Mouse (Mus musculus) megakaryocyte progenitor cell, adult 5-6 weeks (primary cell): ENCODE measurements around the gene Myo18b. TPM values are rescaled to one million over a fixed set of nuclear protein-coding genes. Genes with fewer than 3 reads are reported as not detected.

Experiments used
- ATAC-seq: replicated peaks from 2 replicates; pipeline ENCODE4 v1.8.0; 2016; ENCODE audit warnings: mild to moderate bottlenecking, moderate TSS enrichment, inconsistent platforms; ENCODE audit not compliant: poor library complexity
- total RNA-seq, 2 experiments: library from RNA; stranded (forward) in 1 of 2; stranded (reverse) in 1 of 2; fragments of 157-497, 149-512 nt in 1 of 2; fragments of 200-1000 nt in 1 of 2; gene quantifications; 2 replicates each; pipeline versions ENCODE4 v1.2.3 to v1.2.4; 2015 to 2017

Gene Myo18b
- total RNA-seq, 2 experiments from 2014 or later: 0.84 to 2.2 TPM

- no peak for ATAC-seq
Observed at GRCm38 (mm10) chr5:112822426-112822825, 73.7 kb downstream of the Myo18b start.

DNA sequence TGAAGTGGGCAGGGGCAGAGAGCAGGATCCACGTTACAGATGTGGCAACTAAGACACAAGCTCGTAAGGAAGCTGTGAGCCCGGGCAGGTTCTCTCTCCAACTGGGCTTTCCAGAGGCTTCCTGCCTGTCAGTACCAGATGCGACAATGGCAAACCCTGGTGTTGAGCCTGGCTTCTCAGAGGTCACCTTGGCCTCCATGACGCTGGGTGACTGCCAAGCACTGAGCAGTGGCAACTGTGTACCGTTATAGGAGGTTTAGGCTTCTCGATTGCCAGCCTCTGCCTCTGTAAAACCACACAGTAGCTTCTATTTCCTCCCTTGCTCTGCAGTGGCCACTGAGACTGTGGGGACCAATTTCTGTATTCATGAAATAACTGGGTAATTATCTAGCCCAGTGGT, 81.1 kb downstream of the Myo18b start:
- ATAC-seq: no peak

DNA sequence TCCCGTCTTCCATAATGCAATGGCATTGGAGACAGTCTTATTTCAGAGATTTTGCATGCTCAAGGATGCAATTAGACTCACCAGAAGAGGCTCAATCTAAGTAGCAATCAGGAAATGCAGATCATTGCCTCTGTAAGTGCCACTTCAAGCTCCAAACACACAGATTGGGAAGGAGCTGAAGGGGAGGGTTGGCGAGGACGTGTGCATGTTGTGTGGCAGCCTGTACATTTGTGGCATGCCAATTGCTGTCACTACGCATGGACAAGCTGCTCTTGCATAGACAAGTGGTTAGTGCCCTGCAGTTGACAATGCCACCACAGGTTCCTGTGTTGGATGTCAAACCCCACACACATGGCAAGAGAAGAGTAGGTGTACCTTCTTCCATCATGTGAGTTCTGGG, 88.5 kb downstream of the Myo18b start:
- no peak for ATAC-seq

GRCm38 (mm10) chr5:112796086-112796485, 100.1 kb downstream of the Myo18b start:
- ATAC-seq: no peak

DNA sequence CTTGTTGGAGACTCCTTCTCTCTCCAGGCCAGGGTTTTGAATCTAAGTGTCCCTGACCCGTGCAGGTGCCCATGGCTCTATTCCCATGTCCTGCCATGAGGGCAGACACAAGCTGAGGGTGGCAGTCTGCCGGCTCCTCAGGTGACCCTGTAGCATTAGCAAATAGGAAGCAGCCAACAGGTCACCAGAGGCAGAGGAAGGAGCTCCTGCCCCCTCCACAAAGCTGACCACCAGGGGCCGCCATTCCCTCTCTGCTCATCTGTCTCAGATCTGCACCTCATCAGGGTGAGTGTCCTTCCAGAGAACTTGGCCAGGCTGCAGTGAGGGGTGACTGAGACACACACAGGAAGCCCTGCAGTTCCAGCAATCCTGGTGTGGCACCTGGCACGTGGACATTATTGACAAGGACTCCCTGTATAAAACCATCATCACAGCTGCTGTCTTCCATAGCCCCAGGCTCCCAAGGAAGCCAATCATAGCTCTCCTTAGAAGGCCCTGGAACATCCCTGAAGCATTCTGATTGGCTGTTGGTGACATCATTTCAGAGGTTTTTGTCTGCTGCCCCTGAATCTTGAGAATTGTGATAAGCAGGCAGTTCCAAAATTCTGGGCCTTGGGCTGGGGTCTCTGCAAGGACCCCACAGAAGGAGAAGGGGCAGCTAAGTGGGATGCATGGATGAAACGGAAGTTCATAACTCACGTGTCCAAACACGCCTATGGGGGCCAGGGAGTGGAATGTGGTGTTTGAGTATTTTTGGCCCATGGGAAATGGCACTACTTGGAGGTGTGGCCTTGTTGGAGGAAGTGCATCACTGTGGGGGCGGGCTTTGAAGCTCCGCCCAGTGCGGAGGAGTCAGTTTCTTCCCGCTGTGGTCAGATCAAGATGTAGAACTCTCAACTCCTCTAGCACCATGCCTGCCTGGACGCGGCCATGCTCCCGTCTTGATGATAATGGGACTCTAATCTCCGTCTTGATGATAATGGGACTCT, 104.1 kb downstream of the Myo18b start:
- ATAC-seq: no peak

- no peak for ATAC-seq
Observed at GRCm38 (mm10) chr5:112790376-112791111, 105.6 kb downstream of the Myo18b start.

DNA sequence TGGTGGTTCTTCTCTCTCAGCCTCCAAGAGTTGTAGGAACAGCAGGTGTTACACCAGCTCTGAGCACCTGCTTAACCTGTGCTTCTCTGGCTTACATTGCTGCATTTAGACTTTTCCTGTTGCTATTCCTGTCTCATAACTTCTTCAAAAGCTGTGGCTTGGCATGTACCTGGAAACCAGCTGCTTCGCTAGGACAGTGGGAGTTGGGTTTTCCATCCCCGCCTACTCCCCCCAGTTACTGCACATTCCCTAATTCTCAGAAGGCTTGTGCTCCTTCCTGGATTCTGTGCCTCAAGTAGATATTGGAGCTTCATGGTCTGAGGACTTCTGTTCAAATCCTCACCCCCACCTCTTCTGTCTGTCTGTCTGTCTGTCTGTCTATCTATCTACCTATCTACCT, 107.7 kb downstream of the Myo18b start:
- no peak for ATAC-seq

GRCm38 (mm10) chr5:112786788-112787187, 109.4 kb downstream of the Myo18b start:
- no peak for ATAC-seq

- no peak for ATAC-seq
Observed at GRCm38 (mm10) chr5:112786031-112786430, 110.1 kb downstream of the Myo18b start.

- no peak for ATAC-seq
Observed at GRCm38 (mm10) chr5:112781719-112782118, 114.4 kb downstream of the Myo18b start.

DNA sequence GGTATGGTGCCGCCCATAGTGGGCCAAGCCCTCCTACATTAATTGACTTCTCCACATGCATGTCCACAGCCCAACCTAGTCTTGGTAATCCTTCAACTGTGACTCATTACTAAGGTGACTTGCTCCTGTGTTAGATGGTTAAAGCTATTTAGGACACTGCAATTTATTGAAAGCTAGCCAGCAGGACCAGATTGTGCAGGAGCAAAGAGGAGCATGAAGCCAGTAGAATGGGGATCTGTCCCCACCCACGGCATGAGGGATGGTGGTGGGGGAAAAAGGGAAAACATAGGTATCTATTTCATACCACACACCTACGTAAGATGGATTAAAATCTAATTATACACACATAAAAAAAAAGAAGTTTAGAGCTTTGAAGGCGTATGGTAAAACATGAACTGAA, 114.9 kb downstream of the Myo18b start:
- ATAC-seq: no peak

DNA sequence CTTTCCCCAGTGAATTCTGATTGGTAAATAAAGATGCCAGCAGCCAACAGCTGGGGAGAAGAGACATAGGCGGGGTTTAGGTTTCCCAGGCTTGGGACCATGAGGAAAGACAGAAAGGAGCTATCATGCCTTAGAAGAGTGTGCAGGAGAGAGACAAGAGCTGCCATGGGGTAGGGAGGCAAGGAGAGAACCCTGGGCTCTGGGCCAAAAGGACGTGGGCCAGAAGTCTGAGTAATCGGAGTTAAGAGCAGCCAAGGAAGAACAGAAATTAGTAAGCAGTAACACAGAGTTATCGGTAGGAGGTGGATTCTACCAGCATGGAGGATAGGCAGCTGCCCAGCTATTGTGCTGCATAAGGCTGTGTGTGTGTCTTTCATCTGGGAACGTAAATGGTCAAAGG, 115.8 kb downstream of the Myo18b start:
- ATAC-seq: no peak

DNA sequence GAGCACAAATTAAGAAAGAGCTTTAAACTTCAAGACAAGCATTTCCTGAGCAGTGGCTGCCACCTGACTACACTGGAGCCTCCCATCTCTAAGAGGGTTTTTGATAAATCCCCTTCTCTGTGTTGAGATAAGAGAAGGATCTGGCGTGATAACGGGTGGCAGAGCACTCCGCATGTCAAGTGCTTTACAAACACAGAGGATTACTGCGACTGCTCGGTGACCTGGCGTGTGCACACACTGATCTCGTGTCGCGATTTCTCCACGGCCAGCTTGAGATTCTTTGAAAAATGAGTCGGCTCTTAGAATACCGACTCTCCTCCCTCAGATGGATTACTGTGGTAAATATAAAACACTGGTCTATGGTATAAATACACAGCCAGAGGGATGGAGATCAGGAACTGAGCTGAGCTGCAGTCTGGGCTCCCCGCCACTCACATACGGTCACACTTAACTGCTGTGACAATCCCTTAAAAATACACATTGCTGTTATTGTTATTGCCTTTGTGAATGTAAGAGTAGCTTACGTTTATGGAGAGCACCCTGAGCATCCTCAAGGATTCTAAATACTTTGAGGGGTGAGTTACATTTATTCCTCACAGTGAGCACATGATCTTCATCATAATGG, 119.3 kb downstream of the Myo18b start:
- ATAC-seq: no peak

DNA sequence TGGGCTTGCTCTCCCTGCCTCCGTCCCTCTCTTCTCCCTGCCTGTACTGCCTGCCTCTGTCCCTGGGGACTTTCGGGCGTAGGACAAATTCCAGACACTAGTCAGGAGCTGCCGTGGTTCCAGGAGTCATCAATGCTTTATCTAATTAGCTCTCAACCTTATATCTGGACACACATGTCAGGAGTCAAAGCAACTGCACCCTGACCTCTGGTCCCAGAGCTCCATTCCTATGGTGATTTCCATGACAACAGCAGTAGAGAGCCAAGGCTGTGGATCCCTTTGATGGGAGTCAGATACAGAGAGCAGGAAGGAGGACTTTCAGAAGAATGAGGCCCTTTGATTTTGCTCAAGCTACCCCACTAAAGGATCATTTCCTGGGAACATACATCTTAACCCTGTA, 122.7 kb downstream of the Myo18b start:
- ATAC-seq: no peak

DNA sequence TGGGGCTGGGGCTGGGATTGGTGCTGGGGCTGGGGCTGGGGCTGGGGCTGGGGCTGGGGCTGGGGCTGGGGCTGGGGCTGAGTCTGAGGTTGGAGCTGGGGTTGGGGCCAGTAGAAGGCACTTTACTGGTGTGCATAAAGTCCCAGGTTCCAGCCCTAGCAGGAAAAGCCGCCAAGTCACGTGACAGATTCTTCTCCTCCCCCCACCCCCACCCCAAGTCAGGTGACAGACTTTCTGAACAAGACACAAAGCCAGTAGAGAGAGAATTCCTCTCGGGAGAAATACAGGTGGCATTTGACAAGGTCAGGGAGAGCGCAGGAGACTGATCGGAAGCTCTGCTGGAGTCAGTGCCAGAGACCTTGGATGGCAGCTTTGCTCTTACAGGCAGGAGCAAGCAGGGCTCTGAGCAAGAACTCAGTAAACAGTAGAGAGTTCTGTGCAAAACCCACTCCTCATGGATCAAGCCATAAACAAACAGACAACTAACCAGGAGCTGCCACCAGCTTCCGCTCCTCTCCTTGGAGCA, 124.7 kb downstream of the Myo18b start:
- no peak for ATAC-seq

- ATAC-seq: no peak
Observed at GRCm38 (mm10) chr5:112769721-112770119, 126.4 kb downstream of the Myo18b start.

DNA sequence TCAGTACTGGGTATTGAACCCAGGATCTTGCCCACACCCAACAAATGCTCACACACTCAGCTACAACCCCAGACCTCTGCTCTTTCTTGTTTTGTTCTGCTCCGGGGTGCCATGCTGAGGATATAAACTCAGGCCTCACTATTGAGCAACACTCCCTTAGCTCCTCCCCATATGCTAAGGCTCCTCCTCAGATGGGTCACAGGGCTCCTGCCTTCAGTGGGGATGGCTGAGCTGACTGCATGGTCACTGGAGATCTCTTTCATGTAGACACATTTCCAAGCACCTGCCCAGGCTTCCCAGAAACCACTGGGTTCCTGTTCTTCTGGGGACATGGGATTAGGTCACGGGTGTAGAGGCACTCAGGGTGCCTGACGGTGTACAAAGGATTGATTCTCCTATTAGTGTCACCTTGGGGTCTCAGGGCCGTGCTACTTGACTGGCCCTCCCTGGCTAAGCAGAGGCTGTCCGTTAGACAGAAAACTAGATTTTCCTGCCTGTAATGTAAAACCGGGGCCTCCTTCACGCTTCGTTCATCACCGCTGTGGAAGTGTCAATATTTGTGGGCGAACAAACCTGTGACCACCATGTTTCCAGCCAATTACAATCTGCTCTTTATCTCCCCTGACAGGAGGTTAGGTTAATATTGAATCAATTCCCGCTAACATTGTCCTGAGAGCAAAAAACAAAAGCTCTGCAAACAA, 127.0 kb downstream of the Myo18b start:
- no peak for ATAC-seq

- ATAC-seq: no peak
Observed at GRCm38 (mm10) chr5:112768556-112768955, 127.6 kb downstream of the Myo18b start.

DNA sequence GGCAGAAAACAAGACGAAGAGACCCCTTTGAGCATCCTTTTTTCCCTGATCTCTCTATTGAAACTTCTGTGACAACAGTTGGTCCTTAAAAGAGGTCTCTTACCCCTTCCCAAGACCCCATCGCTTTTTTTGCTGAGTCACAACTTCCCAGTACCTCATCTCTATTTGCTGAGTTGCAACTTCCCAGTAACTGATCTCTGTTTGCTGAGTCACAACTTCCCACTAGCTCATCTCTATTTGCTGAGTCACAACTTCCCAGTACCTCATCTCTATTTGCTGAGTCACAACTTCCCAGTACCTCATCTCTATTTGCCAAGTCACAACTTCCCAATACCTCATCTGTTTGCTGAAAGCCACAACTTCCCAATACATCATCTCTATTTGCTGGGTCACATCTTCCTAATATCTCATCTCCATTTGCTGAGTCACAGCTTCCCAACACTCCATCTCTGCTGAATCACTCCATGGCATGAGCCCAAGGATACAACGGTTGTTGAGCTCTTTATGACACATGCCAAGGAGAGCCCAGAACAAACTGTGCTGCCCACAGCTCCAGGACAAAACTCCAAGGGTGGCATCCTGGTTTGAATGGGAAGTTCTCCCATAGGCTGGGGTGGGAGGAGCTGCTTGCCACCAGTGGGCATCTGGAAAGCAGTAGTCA, 134.6 kb downstream of the Myo18b start:
- ATAC-seq: no peak

- no peak for ATAC-seq
Observed at GRCm38 (mm10) chr5:112755581-112755980, 140.6 kb downstream of the Myo18b start.
